Mouse (Mus musculus): ENCODE results near the gene Tox3. TPM values are rescaled to one million over a fixed set of nuclear protein-coding genes. Genes with fewer than 3 reads are reported as not detected.

The Tox3 gene
- polyA plus RNA-seq, 1 experiment from 2014 or later, result 37.0 TPM

GRCm38 (mm10) chr8:90302951-90303350 is 45.2 kb downstream of the Tox3 start:
- no peak overlapping the region for H3K4me3 ChIP-seq (ENCODE audit: low read depth, low read length)
- WGBS, result 76% methylated on average over 12 of the region's 12 CpGs
- H3K27ac ChIP-seq (ENCODE audit: low read depth, low read length), result peak overlapping the region; percentile 65; the same call in 1 of the 2 replicates
- H3K4me1 ChIP-seq (replicated peaks; ENCODE audit: control insufficient read depth, insufficient read depth, low read length), result peaks cover 2% of the 10 kb centered on the region; the same call in 1 of the 2 replicates
- no peak overlapping the region for H3K4me2 ChIP-seq (ENCODE audit: low read depth, low read length, severe bottlenecking)
- H3K9me3 ChIP-seq (ENCODE audit: control insufficient read depth, low read length), result peaks cover 3% of the 10 kb centered on the region; the same call in 1 of the 2 replicates
- no peak overlapping the region for H3K9ac ChIP-seq (ENCODE audit: low read length)
- ATAC-seq (replicated peaks; ENCODE audit: low FRiP score) (no peak), DNase-seq (ENCODE audit: low spot score) (no peak)
- no peaks in the 10 kb centered on the region for H3K27me3 ChIP-seq (ENCODE audit: control insufficient read depth, insufficient read depth, low read length)
- peaks cover 3% of the 10 kb centered on the region; the same call in 1 of the 2 replicates for H3K36me3 ChIP-seq (ENCODE audit: control insufficient read depth, insufficient read depth, low read length)

DNA sequence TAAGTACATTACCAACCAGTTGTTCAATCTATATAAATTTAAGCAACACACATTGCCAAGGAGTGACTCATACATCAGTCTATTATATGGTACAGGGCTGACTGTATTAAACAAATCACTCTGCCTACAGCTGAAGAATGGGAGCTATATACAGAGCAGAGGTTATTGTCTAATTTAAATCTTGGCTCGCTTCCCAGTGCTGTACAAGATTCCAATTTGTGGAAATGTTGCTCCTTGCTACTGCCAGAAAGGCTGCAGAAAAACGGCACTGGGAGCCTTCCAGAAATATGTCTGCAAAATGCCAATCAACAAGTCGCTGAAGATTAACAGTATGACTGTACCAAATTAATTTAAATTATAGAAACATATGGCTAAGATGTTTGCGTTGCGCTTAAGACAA is 45.9 kb downstream of the Tox3 start:
- peaks cover 3% of the 10 kb centered on the region; the same call in 1 of the 2 replicates for H3K36me3 ChIP-seq (ENCODE audit: control insufficient read depth, insufficient read depth, low read length)
- no peak overlapping the region for H3K4me3 ChIP-seq (ENCODE audit: low read depth, low read length)
- H3K4me2 ChIP-seq (ENCODE audit: low read depth, low read length, severe bottlenecking), result no peak overlapping the region
- peaks cover 2% of the 10 kb centered on the region; the same call in 1 of the 2 replicates for H3K4me1 ChIP-seq (replicated peaks; ENCODE audit: control insufficient read depth, insufficient read depth, low read length)
- H3K27ac ChIP-seq (ENCODE audit: low read depth, low read length), result peak overlapping the region; percentile 65
- no peaks in the 10 kb centered on the region for H3K27me3 ChIP-seq (ENCODE audit: control insufficient read depth, insufficient read depth, low read length)
- ATAC-seq (replicated peaks; ENCODE audit: low FRiP score) (peak; percentile 91), DNase-seq (ENCODE audit: low spot score) (no peak)
- WGBS, result 64% methylated on average over 5 of the region's 5 CpGs
- peaks cover 3% of the 10 kb centered on the region; the same call in 1 of the 2 replicates for H3K9me3 ChIP-seq (ENCODE audit: control insufficient read depth, low read length)
- H3K9ac ChIP-seq (ENCODE audit: low read length), result no peak overlapping the region

DNA sequence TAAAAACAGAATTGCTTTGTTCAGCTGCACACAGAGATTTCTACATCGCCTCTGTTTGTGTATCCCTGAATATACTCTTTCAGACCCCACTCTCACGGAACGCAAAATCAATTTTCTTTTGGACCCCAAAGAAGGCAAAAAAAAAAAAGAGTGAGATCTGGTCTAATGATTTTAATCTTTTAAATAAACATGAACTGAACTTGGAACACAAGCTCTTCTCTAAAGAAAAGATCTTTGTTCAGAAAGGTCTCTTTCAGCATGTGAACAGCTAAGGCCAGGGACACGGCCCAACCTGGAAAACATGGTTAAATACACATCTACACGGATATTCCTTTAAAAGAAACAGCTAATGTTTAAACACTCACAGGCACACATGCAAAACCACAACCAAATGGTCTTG is 46.6 kb downstream of the Tox3 start:
- H3K9me3 ChIP-seq (ENCODE audit: control insufficient read depth, low read length), result no peaks in the 10 kb centered on the region; the same call in 1 of the 2 replicates
- peak overlapping the region; percentile 22; the same call in 1 of the 2 replicates for H3K4me2 ChIP-seq (ENCODE audit: low read depth, low read length, severe bottlenecking)
- DNase-seq (ENCODE audit: low spot score) (no peak), ATAC-seq (replicated peaks; ENCODE audit: low FRiP score) (no peak)
- H3K4me1 ChIP-seq (replicated peaks; ENCODE audit: control insufficient read depth, insufficient read depth, low read length), result peaks cover 2% of the 10 kb centered on the region; the same call in 1 of the 2 replicates
- no peaks in the 10 kb centered on the region; the same call in 1 of the 2 replicates for H3K36me3 ChIP-seq (ENCODE audit: control insufficient read depth, insufficient read depth, low read length)
- 18% methylated on average over 5 of the region's 5 CpGs for WGBS
- no peaks in the 10 kb centered on the region for H3K27me3 ChIP-seq (ENCODE audit: control insufficient read depth, insufficient read depth, low read length)
- 0 out of 2 replicates have a peak overlapping the region, but pooled peaks have one; percentile 3 for H3K9ac ChIP-seq (ENCODE audit: low read length)
- H3K4me3 ChIP-seq (ENCODE audit: low read depth, low read length), result no peak overlapping the region
- peak overlapping the region; percentile 65 for H3K27ac ChIP-seq (ENCODE audit: low read depth, low read length)

GRCm38 (mm10) chr8:90300973-90301372 is 47.2 kb downstream of the Tox3 start:
- WGBS, result 40% methylated on average over 2 of the region's 2 CpGs

GRCm38 (mm10) chr8:90294061-90294460 is 54.1 kb downstream of the Tox3 start:
- WGBS, result 83% methylated on average over 3 of the region's 3 CpGs
- Histone ChIP-seq H3K9ac (ENCODE audit: low read length) (no peak overlapping the region), H3K27ac (ENCODE audit: low read depth, low read length) (no peak overlapping the region), H3K4me3 (ENCODE audit: low read depth, low read length) (no peak overlapping the region), H3K27me3 (ENCODE audit: control insufficient read depth, insufficient read depth, low read length) (no peaks in the 10 kb centered on the region), H3K4me2 (ENCODE audit: low read depth, low read length, severe bottlenecking) (no peak overlapping the region), H3K36me3 (ENCODE audit: control insufficient read depth, insufficient read depth, low read length) (no peaks in the 10 kb centered on the region), H3K4me1 (replicated peaks; ENCODE audit: control insufficient read depth, insufficient read depth, low read length) (no peaks in the 10 kb centered on the region), H3K9me3 (ENCODE audit: control insufficient read depth, low read length) (no peaks in the 10 kb centered on the region)
- DNase-seq (ENCODE audit: low spot score) (no peak), ATAC-seq (replicated peaks; ENCODE audit: low FRiP score) (no peak)

More at GRCm38 (mm10) chr8:90300973-90301372, 47.2 kb downstream of the Tox3 start:
- no peak overlapping the region for H3K4me3 ChIP-seq (ENCODE audit: low read depth, low read length)
- ATAC-seq (replicated peaks; ENCODE audit: low FRiP score), result no peak
- peaks cover 2% of the 10 kb centered on the region; the same call in 1 of the 2 replicates for H3K4me1 ChIP-seq (replicated peaks; ENCODE audit: control insufficient read depth, insufficient read depth, low read length)
- no peak overlapping the region for H3K9ac ChIP-seq (ENCODE audit: low read length)
- no peaks in the 10 kb centered on the region for H3K36me3 ChIP-seq (ENCODE audit: control insufficient read depth, insufficient read depth, low read length)
- no peak for DNase-seq (ENCODE audit: low spot score)
- H3K27me3 ChIP-seq (ENCODE audit: control insufficient read depth, insufficient read depth, low read length), result no peaks in the 10 kb centered on the region
- H3K9me3 ChIP-seq (ENCODE audit: control insufficient read depth, low read length), result no peaks in the 10 kb centered on the region
- H3K4me2 ChIP-seq (ENCODE audit: low read depth, low read length, severe bottlenecking), result no peak overlapping the region
- no peak overlapping the region for H3K27ac ChIP-seq (ENCODE audit: low read depth, low read length)

DNA sequence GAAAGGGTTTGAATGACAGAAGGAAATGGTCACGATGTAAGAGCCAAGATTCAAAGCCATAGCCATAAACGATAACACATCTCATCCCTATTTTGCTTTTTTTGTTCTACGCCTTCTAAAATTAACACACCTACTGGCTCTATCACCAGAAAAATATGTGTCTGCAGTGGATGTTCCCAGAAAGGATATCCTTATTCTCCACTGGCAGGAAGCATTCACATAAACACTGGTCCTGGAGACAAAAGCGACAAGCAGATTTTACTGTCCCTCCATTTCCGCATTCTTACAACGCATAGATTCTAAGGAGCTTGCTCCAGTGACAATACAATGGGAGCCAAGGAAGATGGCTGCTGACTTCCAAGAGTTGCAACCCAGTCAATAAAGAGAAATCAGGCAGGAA is 57.3 kb downstream of the Tox3 start:
- Histone ChIP-seq H3K9me3 (ENCODE audit: control insufficient read depth, low read length) (no peaks in the 10 kb centered on the region), H3K27ac (ENCODE audit: low read depth, low read length) (no peak overlapping the region), H3K27me3 (ENCODE audit: control insufficient read depth, insufficient read depth, low read length) (no peaks in the 10 kb centered on the region), H3K4me1 (replicated peaks; ENCODE audit: control insufficient read depth, insufficient read depth, low read length) (no peaks in the 10 kb centered on the region), H3K36me3 (ENCODE audit: control insufficient read depth, insufficient read depth, low read length) (no peaks in the 10 kb centered on the region), H3K4me2 (ENCODE audit: low read depth, low read length, severe bottlenecking) (no peak overlapping the region), H3K4me3 (ENCODE audit: low read depth, low read length) (no peak overlapping the region), H3K9ac (ENCODE audit: low read length) (no peak overlapping the region)
- WGBS, result 93% methylated on average over 6 of the region's 6 CpGs
- no peak for DNase-seq (ENCODE audit: low spot score)
- ATAC-seq (replicated peaks; ENCODE audit: low FRiP score), result no peak

GRCm38 (mm10) chr8:90276722-90277121 is 71.4 kb downstream of the Tox3 start:
- Histone ChIP-seq H3K4me2 (ENCODE audit: low read depth, low read length, severe bottlenecking) (no peak overlapping the region), H3K9ac (ENCODE audit: low read length) (no peak overlapping the region), H3K4me3 (ENCODE audit: low read depth, low read length) (no peak overlapping the region), H3K4me1 (replicated peaks; ENCODE audit: control insufficient read depth, insufficient read depth, low read length) (peaks cover 5% of the 10 kb centered on the region), H3K27me3 (ENCODE audit: control insufficient read depth, insufficient read depth, low read length) (no peaks in the 10 kb centered on the region), H3K27ac (ENCODE audit: low read depth, low read length) (no peak overlapping the region), H3K36me3 (ENCODE audit: control insufficient read depth, insufficient read depth, low read length) (no peaks in the 10 kb centered on the region), H3K9me3 (ENCODE audit: control insufficient read depth, low read length) (no peaks in the 10 kb centered on the region)
- DNase-seq (ENCODE audit: low spot score) (no peak), ATAC-seq (replicated peaks; ENCODE audit: low FRiP score) (0 out of 2 replicates have a peak, but pooled peaks have one; percentile 49)
- 60% methylated on average over 9 of the region's 9 CpGs for WGBS

GRCm38 (mm10) chr8:90273182-90273581 is 75.0 kb downstream of the Tox3 start:
- Histone ChIP-seq H3K36me3 (ENCODE audit: control insufficient read depth, insufficient read depth, low read length) (no peaks in the 10 kb centered on the region), H3K4me3 (ENCODE audit: low read depth, low read length) (no peak overlapping the region), H3K27ac (ENCODE audit: low read depth, low read length) (no peak overlapping the region), H3K9ac (ENCODE audit: low read length) (no peak overlapping the region), H3K9me3 (ENCODE audit: control insufficient read depth, low read length) (no peaks in the 10 kb centered on the region), H3K4me1 (replicated peaks; ENCODE audit: control insufficient read depth, insufficient read depth, low read length) (peaks cover 5% of the 10 kb centered on the region), H3K4me2 (ENCODE audit: low read depth, low read length, severe bottlenecking) (no peak overlapping the region), H3K27me3 (ENCODE audit: control insufficient read depth, insufficient read depth, low read length) (no peaks in the 10 kb centered on the region)
- ATAC-seq (replicated peaks; ENCODE audit: low FRiP score), result no peak
- DNase-seq (ENCODE audit: low spot score), result no peak
- 73% methylated on average over 7 of the region's 7 CpGs for WGBS

DNA sequence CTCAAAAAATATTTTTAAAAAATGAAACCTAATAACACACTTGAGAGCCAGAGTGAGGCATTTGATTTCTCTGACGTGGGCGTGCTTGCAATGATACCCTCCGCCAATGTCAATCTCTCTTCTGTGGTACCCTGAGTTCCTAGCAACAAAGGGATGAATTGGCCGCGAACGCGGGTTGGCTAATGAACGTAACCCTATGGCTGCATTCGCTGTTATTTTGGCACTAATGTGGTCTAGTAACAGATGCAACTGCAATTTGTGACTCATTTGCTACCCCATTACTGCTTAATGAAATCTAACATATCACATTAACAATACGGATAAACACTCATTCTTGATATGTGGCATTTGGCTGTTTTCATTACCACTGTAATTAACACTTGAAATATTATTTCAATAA is 76.2 kb downstream of the Tox3 start:
- Histone ChIP-seq H3K27ac (ENCODE audit: low read depth, low read length) (no peak overlapping the region), H3K27me3 (ENCODE audit: control insufficient read depth, insufficient read depth, low read length) (no peaks in the 10 kb centered on the region), H3K4me1 (replicated peaks; ENCODE audit: control insufficient read depth, insufficient read depth, low read length) (peaks cover 2% of the 10 kb centered on the region), H3K9me3 (ENCODE audit: control insufficient read depth, low read length) (no peaks in the 10 kb centered on the region), H3K4me3 (ENCODE audit: low read depth, low read length) (no peak overlapping the region), H3K36me3 (ENCODE audit: control insufficient read depth, insufficient read depth, low read length) (no peaks in the 10 kb centered on the region; the same call in 1 of the 2 replicates), H3K4me2 (ENCODE audit: low read depth, low read length, severe bottlenecking) (no peak overlapping the region), H3K9ac (ENCODE audit: low read length) (no peak overlapping the region)
- no peak for ATAC-seq (replicated peaks; ENCODE audit: low FRiP score)
- DNase-seq (ENCODE audit: low spot score), result no peak
- WGBS, result 81% methylated on average over 10 of the region's 10 CpGs

Data from forebrain, embryonic 11.5 days (tissue).